Mouse (Mus musculus) MEL (cell line): ENCODE data around the gene Traf3ip2. TPM values are rescaled to one million over a fixed set of nuclear protein-coding genes. Genes with fewer than 3 reads are reported as not detected.

Experiments
- DNase-seq: peaks from one replicate; pipeline ENCODE4 v3.0.0; 2011; ENCODE audit warnings: low read depth, low spot score
- H3K27ac ChIP-seq: 2 replicates; pipeline ENCODE4 v1.5.1; 2012; ENCODE audit warnings: low read depth, mild to moderate bottlenecking, control low read depth, low read length, moderate library complexity; ENCODE audit not compliant: control insufficient read depth
- H3K27me3 ChIP-seq, 2 experiments: fragments of 150-350 bp in 1 of 2; sonication (generic) in 1 of 2; 2 replicates each; pipeline ENCODE4 v1.6.1; 2012; ENCODE audit warnings: low read length in 2 of 2, mild to moderate bottlenecking in 2 of 2, improper control_type of control experiment in 1 of 2, moderate library complexity in 1 of 2; ENCODE audit not compliant: insufficient read depth in 2 of 2, control insufficient read depth in 1 of 2
- H3K36me3 ChIP-seq, 2 experiments: 2 replicates each; pipeline ENCODE4 v1.6.1; 2012 to 2014; ENCODE audit warnings: low read length in 2 of 2, improper control_type of control experiment in 1 of 2, inconsistent platforms in 1 of 2, mild to moderate bottlenecking in 1 of 2; ENCODE audit not compliant: insufficient read depth in 2 of 2, control insufficient read depth in 1 of 2
- H3K4me1 ChIP-seq, 2 experiments: fragments of 150-350 bp in 1 of 2; sonication (generic) in 1 of 2; 2 replicates each; pipeline ENCODE4 v1.6.1; 2012; ENCODE audit warnings: low read length in 2 of 2, improper control_type of control experiment in 1 of 2, mild to moderate bottlenecking in 1 of 2; ENCODE audit not compliant: insufficient read depth in 2 of 2, control insufficient read depth in 1 of 2
- H3K4me3 ChIP-seq, 2 experiments: fragments of 150-350 bp in 1 of 2; sonication (generic) in 1 of 2; 2 replicates each; pipeline ENCODE4 v1.5.1; 2012; ENCODE audit warnings: low read depth in 2 of 2, low read length in 2 of 2, mild to moderate bottlenecking in 2 of 2, moderate library complexity in 2 of 2, control low read depth in 1 of 2, improper control_type of control experiment in 1 of 2; ENCODE audit not compliant: control insufficient read depth in 1 of 2, insufficient read depth in 1 of 2
- H3K79me2 ChIP-seq: 2 replicates; pipeline ENCODE4 v1.6.1; 2012; ENCODE audit warnings: mild to moderate bottlenecking, low read length, moderate library complexity; ENCODE audit not compliant: control insufficient read depth, poor library complexity, insufficient read depth
- H3K9ac ChIP-seq: 2 replicates; pipeline ENCODE4 v1.6.1; 2012; ENCODE audit warnings: low read depth, mild to moderate bottlenecking, control low read depth, low read length, moderate library complexity; ENCODE audit not compliant: control insufficient read depth, poor library complexity, severe bottlenecking
- H3K9me3 ChIP-seq: fragments of 150-350 bp; sonication (generic); replicated peaks from 2 replicates; pipeline ENCODE4 v1.6.1; 2012; ENCODE audit warnings: mild to moderate bottlenecking, low read length, improper control_type of control experiment, moderate library complexity; ENCODE audit not compliant: insufficient read depth
- BHLHE40 ChIP-seq: IDR thresholded peaks from 2 replicates; pipeline ENCODE4 v1.6.1; 2012; ENCODE audit warnings: low read depth, mild to moderate bottlenecking, inconsistent platforms, low read length, improper control_type of control experiment, borderline replicate concordance
- CHD1 ChIP-seq: IDR thresholded peaks from 2 replicates; pipeline ENCODE4 v1.6.1; 2012; ENCODE audit warnings: low read depth, mild to moderate bottlenecking, inconsistent platforms, low read length, improper control_type of control experiment
- E2F4 ChIP-seq: IDR thresholded peaks from 2 replicates; pipeline ENCODE4 v1.6.1; 2011; ENCODE audit warnings: low read depth, low read length, improper control_type of control experiment, borderline replicate concordance
- ELF1 ChIP-seq: IDR thresholded peaks from 2 replicates; pipeline ENCODE4 v1.6.1; 2014; ENCODE audit warnings: low read depth, mild to moderate bottlenecking, inconsistent platforms, low read length, improper control_type of control experiment, moderate library complexity
- GABPA ChIP-seq: IDR thresholded peaks from 2 replicates; pipeline ENCODE4 v1.6.1; 2012; ENCODE audit warnings: low read depth, mild to moderate bottlenecking, inconsistent platforms, low read length, improper control_type of control experiment, moderate library complexity
- GATA1 ChIP-seq: IDR thresholded peaks from 2 replicates; pipeline ENCODE4 v1.6.1; 2011; ENCODE audit warnings: low read depth, low read length, improper control_type of control experiment
- HCFC1 ChIP-seq: IDR thresholded peaks from 2 replicates; pipeline ENCODE4 v1.6.1; 2012; ENCODE audit warnings: low read depth, mild to moderate bottlenecking, inconsistent platforms, low read length, improper control_type of control experiment, moderate library complexity
- MAFK ChIP-seq: IDR thresholded peaks from 2 replicates; pipeline ENCODE4 v1.6.1; 2011; ENCODE audit warnings: low read depth, mild to moderate bottlenecking, low read length, improper control_type of control experiment, borderline replicate concordance
- MAZ ChIP-seq: IDR thresholded peaks from 2 replicates; pipeline ENCODE4 v1.6.1; 2012; ENCODE audit warnings: low read depth, mild to moderate bottlenecking, inconsistent platforms, low read length, improper control_type of control experiment
- MYB ChIP-seq: IDR thresholded peaks from 2 replicates; pipeline ENCODE4 v1.6.1; 2011; ENCODE audit warnings: mild to moderate bottlenecking, low read depth, low read length, improper control_type of control experiment
- NRF1 ChIP-seq: IDR thresholded peaks from 2 replicates; pipeline ENCODE4 v1.6.1; 2014; ENCODE audit warnings: low read depth, mild to moderate bottlenecking, inconsistent platforms, low read length, improper control_type of control experiment, moderate library complexity; ENCODE audit not compliant: poor library complexity, insufficient read depth, severe bottlenecking
- POLR2A ChIP-seq, 2 experiments: IDR thresholded peaks; 2 replicates each; pipeline ENCODE4 v1.6.1; 2011 to 2012; ENCODE audit warnings: low read length in 2 of 2, mild to moderate bottlenecking in 2 of 2, control low read depth in 1 of 2, improper control_type of control experiment in 1 of 2, low read depth in 1 of 2, moderate library complexity in 1 of 2; ENCODE audit not compliant: control insufficient read depth in 1 of 2, insufficient read depth in 1 of 2, poor library complexity in 1 of 2
- POLR2AphosphoS5 ChIP-seq: IDR thresholded peaks from 2 replicates; pipeline ENCODE4 v1.6.1; 2012; ENCODE audit warnings: low read depth, borderline replicate concordance, mild to moderate bottlenecking, inconsistent platforms, low read length, moderate library complexity, mixed read lengths
- RCOR1 ChIP-seq: IDR thresholded peaks from 2 replicates; pipeline ENCODE4 v1.6.1; 2012; ENCODE audit warnings: low read depth, mild to moderate bottlenecking, inconsistent platforms, low read length, improper control_type of control experiment
- SIN3A ChIP-seq: IDR thresholded peaks from 2 replicates; pipeline ENCODE4 v1.6.1; 2012; ENCODE audit warnings: low read length, improper control_type of control experiment, inconsistent platforms
- TAL1 ChIP-seq: IDR thresholded peaks from 2 replicates; pipeline ENCODE4 v1.6.1; 2012; ENCODE audit warnings: mild to moderate bottlenecking, inconsistent platforms, low read length, moderate library complexity, mixed read lengths
- TBP ChIP-seq: IDR thresholded peaks from 2 replicates; pipeline ENCODE4 v1.8.0; 2011; ENCODE audit warnings: low read depth, low read length, improper control_type of control experiment
- TCF12 ChIP-seq: IDR thresholded peaks from 2 replicates; pipeline ENCODE4 v1.6.1; 2014; ENCODE audit warnings: low read depth, mild to moderate bottlenecking, inconsistent platforms, low read length, improper control_type of control experiment, moderate library complexity
- UBTF ChIP-seq: IDR thresholded peaks from 2 replicates; pipeline ENCODE4 v1.6.1; 2012; ENCODE audit warnings: low read depth, mild to moderate bottlenecking, inconsistent platforms, low read length, improper control_type of control experiment, moderate library complexity, borderline replicate concordance; ENCODE audit not compliant: insufficient read depth
- USF1 ChIP-seq: IDR thresholded peaks from 2 replicates; pipeline ENCODE4 v1.6.1; 2014; ENCODE audit warnings: low read depth, mild to moderate bottlenecking, inconsistent platforms, low read length, improper control_type of control experiment, moderate library complexity
- USF2 ChIP-seq, 2 experiments: IDR thresholded peaks; 2 replicates each; pipeline ENCODE4 v1.6.1; 2011 to 2012; ENCODE audit warnings: improper control_type of control experiment in 2 of 2, low read length in 2 of 2, borderline replicate concordance in 1 of 2, inconsistent platforms in 1 of 2, low read depth in 1 of 2, mild to moderate bottlenecking in 1 of 2; ENCODE audit not compliant: insufficient read depth in 1 of 2
- ZKSCAN1 ChIP-seq: IDR thresholded peaks from 2 replicates; pipeline ENCODE4 v1.6.1; 2012; ENCODE audit warnings: low read depth, mild to moderate bottlenecking, inconsistent platforms, low read length, improper control_type of control experiment, moderate library complexity
- ZMIZ1 ChIP-seq: IDR thresholded peaks from 2 replicates; pipeline ENCODE4 v1.6.1; 2012; ENCODE audit warnings: low read depth, mild to moderate bottlenecking, inconsistent platforms, low read length, improper control_type of control experiment, moderate library complexity
- ZNF384 ChIP-seq: IDR thresholded peaks from 2 replicates; pipeline ENCODE4 v1.6.1; 2012; ENCODE audit warnings: low read depth, mild to moderate bottlenecking, inconsistent platforms, low read length, improper control_type of control experiment
- polyA plus RNA-seq, 2 experiments: library from polyadenylated mRNA; stranded (reverse) in 1 of 2; unstranded in 1 of 2; fragments of >175 nt in 1 of 2; fragments of >200 nt in 1 of 2; gene quantifications; 2 replicates each; pipeline versions ENCODE4 v1.2.1 to v1.2.4; 2012; ENCODE audit warnings: low replicate concordance in 2 of 2, low read depth in 1 of 2; ENCODE audit not compliant: insufficient read length in 2 of 2, insufficient read depth in 1 of 2, missing spikeins in 1 of 2
- total RNA-seq: library from RNA; depleted of rRNA; stranded (reverse); fragments of 300-350 nt; gene quantifications from 2 replicates; pipeline ENCODE4 v1.2.3, GENCODE M21; 2012

Traf3ip2 gene
- total and polyA plus RNA-seq, 3 experiments: 1.3 to 3.0 TPM; not detected in 1

DNA sequence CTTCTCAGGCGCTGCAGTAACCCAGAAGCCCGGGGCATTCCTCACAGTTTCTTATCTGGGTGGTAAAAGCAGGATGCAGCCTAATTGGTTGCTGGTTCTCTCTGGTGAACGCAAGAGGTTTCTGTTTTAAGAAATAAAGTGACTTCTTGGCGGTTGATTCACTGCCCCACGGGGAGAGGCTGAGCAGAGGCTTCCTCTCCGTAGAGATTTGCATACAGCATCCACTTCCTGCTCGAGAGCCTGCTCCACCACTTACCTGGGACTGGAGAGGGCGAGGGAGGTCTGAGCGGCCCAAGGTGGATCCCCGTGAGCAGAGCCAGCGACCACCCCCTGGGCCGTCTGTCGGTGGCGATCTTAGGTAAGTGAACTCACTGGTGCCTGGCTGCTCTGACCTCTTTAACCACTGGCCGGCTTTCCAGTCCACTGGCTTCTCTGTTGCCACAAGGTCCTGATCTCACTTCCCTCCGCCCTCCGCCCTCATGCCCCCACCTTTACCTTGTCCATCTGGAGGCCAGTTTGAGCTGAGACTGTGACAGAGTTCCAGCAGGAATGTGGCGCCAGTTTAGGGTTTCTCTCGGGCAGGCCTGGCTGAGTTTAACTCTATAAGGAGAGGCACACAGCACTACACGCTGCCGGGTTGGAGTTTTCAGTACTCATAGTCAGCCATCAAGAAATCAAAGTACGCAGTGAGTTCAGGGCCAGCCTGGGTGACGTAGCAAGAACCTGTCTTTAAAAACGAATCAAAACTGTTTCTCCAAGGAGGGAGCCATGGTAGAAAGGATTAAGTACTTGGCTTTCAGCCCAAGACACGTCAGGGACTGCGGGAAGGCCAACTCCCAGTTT is 476 bp downstream of the Traf3ip2 start:
- H3K27ac ChIP-seq: peak overlapping the region; percentile 47
- H3K79me2 ChIP-seq: no peaks in the 10 kb centered on the region
- TF ChIP-seq ZKSCAN1 (no peak), TBP (no peak), UBTF (no peak), TCF12 (no peak; the same call in 1 of the 2 replicates), GATA1 (0 out of 2 replicates have a peak, but pooled peaks have one; percentile 9), RCOR1 (no peak), NRF1 (no peak)
- H3K27me3 ChIP-seq: no peaks in the 10 kb centered on the region
- H3K9me3 ChIP-seq: no peaks in the 10 kb centered on the region
- no peaks in the 10 kb centered on the region for H3K4me1 ChIP-seq
- H3K4me3 ChIP-seq: peak overlapping the region; percentile 74 to 82
- H3K9ac ChIP-seq: peak overlapping the region; percentile 60
- no peaks in the 10 kb centered on the region for H3K36me3 ChIP-seq
- peak; percentile 66 for DNase-seq

DNA sequence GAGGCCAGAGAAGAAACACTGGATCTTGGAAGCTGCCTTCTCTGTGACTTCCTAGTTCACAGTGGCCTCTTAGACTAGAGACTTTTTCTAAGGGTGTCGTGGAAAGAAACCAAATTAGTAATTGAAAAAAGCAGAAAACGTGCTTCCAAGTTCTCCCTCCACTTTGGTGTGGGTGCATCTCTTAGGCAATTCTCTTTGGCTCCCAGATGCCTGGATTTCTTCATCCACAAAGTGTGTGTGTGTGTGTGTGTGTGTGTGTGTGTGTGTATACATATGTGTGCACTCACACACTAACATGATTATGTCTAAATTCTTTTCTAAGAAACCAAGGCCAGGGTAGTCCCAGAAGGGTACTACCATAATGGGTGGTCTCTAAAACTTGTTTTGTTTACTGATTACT is 1.2 kb downstream of the Traf3ip2 start:
- H3K27ac ChIP-seq: no peak overlapping the region
- DNase-seq: no peak
- H3K9me3 ChIP-seq: no peaks in the 10 kb centered on the region
- no peaks in the 10 kb centered on the region for H3K4me1 ChIP-seq
- H3K27me3 ChIP-seq: no peaks in the 10 kb centered on the region
- H3K9ac ChIP-seq: no peak overlapping the region
- no peaks in the 10 kb centered on the region for H3K36me3 ChIP-seq
- no peak overlapping the region for H3K4me3 ChIP-seq
- no peaks in the 10 kb centered on the region for H3K79me2 ChIP-seq
- TF ChIP-seq USF1 (no peak), E2F4 (no peak), ELF1 (no peak), MYB (no peak), USF2 (IDR thresholded peaks at IDR 0.05; ENCODE audit: borderline replicate concordance in 1 of 2, insufficient read depth in 1 of 2, low read depth in 1 of 2, low read length in 2 of 2) (no peak), POLR2AphosphoS5 (no peak), MAFK (no peak), HCFC1 (no peak), TAL1 (no peak), CHD1 (no peak), RCOR1 (no peak), BHLHE40 (no peak), MAZ (no peak), ZNF384 (no peak), ZMIZ1 (no peak), TBP (no peak), GABPA (no peak), SIN3A (no peak), POLR2A (IDR thresholded peaks at IDR 0.05; ENCODE audit: control insufficient read depth in 1 of 2, insufficient read depth in 1 of 2, low read depth in 1 of 2, low read length in 2 of 2, poor library complexity in 1 of 2) (no peak)
